Mouse (Mus musculus): ENCODE results near the gene Lgals2. TPM values are rescaled to one million over a fixed set of nuclear protein-coding genes. Genes with fewer than 3 reads are reported as not detected.
A peak's percentile ranks its signal among the peaks of the same experiment; 100 is the strongest.

The Lgals2 gene
- polyA plus RNA-seq, 1 experiment from 2014 or later = 0.53 TPM

DNA sequence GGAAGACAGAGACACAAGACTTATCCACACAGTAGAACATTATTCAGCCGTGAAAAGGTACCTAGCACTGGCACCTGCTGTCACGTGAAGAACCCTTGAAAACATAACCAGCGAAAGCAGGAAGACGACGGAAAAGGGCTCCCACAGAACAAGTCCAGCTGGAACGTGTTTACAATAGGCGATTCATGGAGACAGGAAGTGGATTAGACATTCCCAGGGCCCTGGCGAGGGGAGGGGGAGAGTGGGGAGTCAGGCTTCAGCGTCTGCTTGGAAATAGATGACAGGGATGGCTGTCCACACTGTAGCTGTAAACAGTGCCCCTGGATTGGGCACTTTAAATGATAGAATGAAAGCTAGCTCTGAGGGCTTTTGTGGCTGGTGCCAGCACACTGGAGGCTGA lies 13.1 kb upstream of the Lgals2 start:
- peak overlapping the region; percentile 90 for H3K27ac ChIP-seq (ENCODE audit: low read depth, low read length)
- no peaks in the 10 kb centered on the region for H3K9me3 ChIP-seq (ENCODE audit: control insufficient read depth, low read length)
- H3K4me3 ChIP-seq (ENCODE audit: low read length) = no peak overlapping the region
- 0 out of 2 replicates have a peak overlapping the region, but pooled peaks have one; percentile 17 for H3K4me2 ChIP-seq (replicated peaks; ENCODE audit: low read depth, low read length)
- peak; percentile 75 for ATAC-seq (ENCODE audit: low FRiP score, low TSS enrichment)
- H3K4me1 ChIP-seq (ENCODE audit: control insufficient read depth, insufficient read depth, low read length) = peaks cover 9% of the 10 kb centered on the region
- H3K36me3 ChIP-seq (ENCODE audit: control insufficient read depth, insufficient read depth, low read length) = no peaks in the 10 kb centered on the region
- no peaks in the 10 kb centered on the region for H3K27me3 ChIP-seq (ENCODE audit: control insufficient read depth, insufficient read depth, low read length)
- 11% methylated on average over 9 of the region's 9 CpGs for WGBS
- H3K9ac ChIP-seq (ENCODE audit: low read depth, low read length) = no peak overlapping the region; the same call in 1 of the 2 replicates

DNA sequence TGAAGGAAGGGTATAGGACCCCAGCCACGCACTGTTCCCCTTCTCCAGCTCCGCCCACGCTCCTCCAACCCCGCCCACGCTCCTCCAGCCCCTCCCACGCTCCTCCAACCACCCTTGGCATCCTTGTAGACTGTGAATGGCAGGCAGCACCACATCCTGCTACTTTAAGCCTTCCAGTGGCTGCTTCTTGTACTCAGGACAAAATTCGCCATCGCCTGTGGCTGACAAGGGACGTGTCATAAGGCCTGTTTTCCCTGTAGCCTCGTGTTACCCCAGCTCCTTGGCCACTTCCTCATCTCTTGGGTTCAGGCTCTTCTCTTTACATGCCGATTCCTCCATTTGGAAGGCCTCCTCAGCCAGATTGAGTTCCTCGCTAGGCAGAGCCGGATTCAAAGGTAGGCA lies 8.5 kb upstream of the Lgals2 start:
- Histone ChIP-seq H3K4me3 (ENCODE audit: low read length) (no peak overlapping the region), H3K9me3 (ENCODE audit: control insufficient read depth, low read length) (no peaks in the 10 kb centered on the region), H3K27ac (ENCODE audit: low read depth, low read length) (no peak overlapping the region), H3K4me1 (ENCODE audit: control insufficient read depth, insufficient read depth, low read length) (peaks cover 12% of the 10 kb centered on the region), H3K4me2 (replicated peaks; ENCODE audit: low read depth, low read length) (no peak overlapping the region), H3K27me3 (ENCODE audit: control insufficient read depth, insufficient read depth, low read length) (no peaks in the 10 kb centered on the region), H3K9ac (ENCODE audit: low read depth, low read length) (no peak overlapping the region), H3K36me3 (ENCODE audit: control insufficient read depth, insufficient read depth, low read length) (no peaks in the 10 kb centered on the region)
- ATAC-seq (ENCODE audit: low FRiP score, low TSS enrichment) = no peak; the same call in 1 of the 2 replicates
- 46% methylated on average over 13 of the region's 13 CpGs for WGBS

DNA sequence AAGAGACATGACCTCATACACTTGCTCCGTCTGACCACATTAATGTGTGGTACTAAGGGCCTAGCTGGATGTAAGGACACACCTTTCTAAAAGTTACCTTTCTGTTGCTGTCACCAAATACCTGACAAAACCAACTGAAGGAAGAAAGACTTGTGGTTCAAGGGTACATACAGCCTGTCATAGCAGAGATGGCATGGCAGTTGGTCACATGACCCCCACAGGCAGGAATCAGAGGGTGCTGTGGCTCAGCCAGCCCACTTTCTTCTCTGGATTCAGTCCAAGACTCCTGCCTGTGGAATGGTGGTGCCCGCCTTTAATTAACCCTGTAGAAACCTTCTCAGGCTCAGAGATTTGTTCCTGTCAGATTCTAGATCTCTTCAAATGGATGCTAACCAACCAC lies 7.8 kb upstream of the Lgals2 start:
- Histone ChIP-seq H3K4me1 (ENCODE audit: control insufficient read depth, insufficient read depth, low read length) (peaks cover 6% of the 10 kb centered on the region; the same call in 1 of the 2 replicates), H3K27ac (ENCODE audit: low read depth, low read length) (no peak overlapping the region), H3K4me3 (ENCODE audit: low read length) (no peak overlapping the region), H3K36me3 (ENCODE audit: control insufficient read depth, insufficient read depth, low read length) (no peaks in the 10 kb centered on the region), H3K27me3 (ENCODE audit: control insufficient read depth, insufficient read depth, low read length) (no peaks in the 10 kb centered on the region), H3K9me3 (ENCODE audit: control insufficient read depth, low read length) (no peaks in the 10 kb centered on the region), H3K9ac (ENCODE audit: low read depth, low read length) (no peak overlapping the region), H3K4me2 (replicated peaks; ENCODE audit: low read depth, low read length) (no peak overlapping the region)
- ATAC-seq (ENCODE audit: low FRiP score, low TSS enrichment) = no peak
- 69% methylated on average over 2 of the region's 2 CpGs for WGBS

DNA sequence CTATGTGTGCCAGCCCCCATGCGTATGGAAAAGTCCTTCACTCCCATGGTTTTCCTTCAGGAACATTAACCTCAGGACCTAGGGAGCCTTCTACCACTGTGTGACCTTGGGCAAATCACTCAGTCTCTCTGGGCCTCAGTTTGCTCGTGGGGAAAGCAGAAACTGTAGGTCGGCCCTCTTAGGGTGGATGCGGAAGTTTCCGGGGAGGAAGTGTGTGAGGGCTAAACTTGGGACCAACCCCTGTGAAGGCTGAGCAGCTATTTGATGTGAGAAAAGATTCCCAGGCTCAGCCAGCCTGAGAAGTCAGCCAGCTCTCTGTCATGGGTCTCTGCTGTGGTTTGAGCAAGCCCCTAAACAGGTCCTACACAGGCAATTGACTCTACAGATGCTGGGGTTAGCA lies 7.0 kb upstream of the Lgals2 start:
- WGBS = 90% methylated on average over 5 of the region's 5 CpGs
- no peak for ATAC-seq (ENCODE audit: low FRiP score, low TSS enrichment)

DNA sequence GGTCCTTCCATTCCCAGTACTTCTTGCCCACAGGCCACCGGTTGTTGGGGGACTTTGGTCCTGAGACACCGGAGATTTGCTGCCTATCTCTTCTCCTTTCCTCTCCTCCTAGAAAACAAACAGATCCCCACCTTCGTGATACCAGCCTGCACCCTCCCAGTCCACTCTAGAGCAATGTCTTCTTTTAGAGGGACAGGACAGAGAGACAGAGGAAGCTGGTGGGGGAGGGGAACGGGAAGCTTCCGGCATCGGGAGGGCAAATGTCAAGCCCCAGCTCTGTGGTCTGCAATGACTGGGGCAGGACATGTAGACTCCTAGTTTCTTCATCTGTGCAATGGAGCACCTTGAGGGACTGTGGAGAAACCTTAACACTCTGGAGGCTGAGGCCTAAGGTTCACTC lies 4.4 kb upstream of the Lgals2 start:
- Histone ChIP-seq H3K4me1 (ENCODE audit: control insufficient read depth, insufficient read depth, low read length) (peaks cover 5% of the 10 kb centered on the region; the same call in 1 of the 2 replicates), H3K9me3 (ENCODE audit: control insufficient read depth, low read length) (no peaks in the 10 kb centered on the region), H3K4me2 (replicated peaks; ENCODE audit: low read depth, low read length) (no peak overlapping the region), H3K4me3 (ENCODE audit: low read length) (no peak overlapping the region), H3K36me3 (ENCODE audit: control insufficient read depth, insufficient read depth, low read length) (no peaks in the 10 kb centered on the region), H3K27ac (ENCODE audit: low read depth, low read length) (no peak overlapping the region), H3K27me3 (ENCODE audit: control insufficient read depth, insufficient read depth, low read length) (no peaks in the 10 kb centered on the region), H3K9ac (ENCODE audit: low read depth, low read length) (no peak overlapping the region)
- no peak for ATAC-seq (ENCODE audit: low FRiP score, low TSS enrichment)
- WGBS = 68% methylated on average over 6 of the region's 6 CpGs

More for the DNA sequence above, 7.0 kb upstream of the Lgals2 start:
- no peaks in the 10 kb centered on the region for H3K9me3 ChIP-seq (ENCODE audit: control insufficient read depth, low read length)
- H3K4me3 ChIP-seq (ENCODE audit: low read length) = no peak overlapping the region
- no peak overlapping the region for H3K9ac ChIP-seq (ENCODE audit: low read depth, low read length)
- no peak overlapping the region for H3K4me2 ChIP-seq (replicated peaks; ENCODE audit: low read depth, low read length)
- H3K27me3 ChIP-seq (ENCODE audit: control insufficient read depth, insufficient read depth, low read length) = no peaks in the 10 kb centered on the region
- H3K4me1 ChIP-seq (ENCODE audit: control insufficient read depth, insufficient read depth, low read length) = peaks cover 5% of the 10 kb centered on the region; the same call in 1 of the 2 replicates
- no peaks in the 10 kb centered on the region for H3K36me3 ChIP-seq (ENCODE audit: control insufficient read depth, insufficient read depth, low read length)
- no peak overlapping the region for H3K27ac ChIP-seq (ENCODE audit: low read depth, low read length)

DNA sequence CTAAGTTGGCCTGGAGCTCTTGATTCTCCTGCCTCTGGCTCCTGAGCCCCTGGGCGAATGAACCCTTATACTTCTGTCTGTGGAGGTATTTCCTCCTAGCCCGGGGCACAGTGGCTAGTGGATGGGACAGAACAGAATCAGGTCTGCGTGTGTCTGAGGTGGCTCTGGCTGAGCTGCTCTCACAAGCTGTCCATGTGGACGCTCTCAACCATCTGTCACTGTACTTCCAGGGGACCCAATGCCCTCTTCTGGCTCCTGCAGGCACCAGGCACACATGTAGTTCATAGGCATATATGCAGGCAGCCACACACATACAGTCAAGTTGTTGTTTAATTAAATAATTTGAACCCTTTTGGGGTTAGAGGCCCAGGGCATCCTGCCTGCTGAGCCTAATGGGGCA lies 4.0 kb upstream of the Lgals2 start:
- H3K36me3 ChIP-seq (ENCODE audit: control insufficient read depth, insufficient read depth, low read length) = no peaks in the 10 kb centered on the region
- peaks cover 5% of the 10 kb centered on the region; the same call in 1 of the 2 replicates for H3K4me1 ChIP-seq (ENCODE audit: control insufficient read depth, insufficient read depth, low read length)
- H3K9ac ChIP-seq (ENCODE audit: low read depth, low read length) = no peak overlapping the region
- H3K27me3 ChIP-seq (ENCODE audit: control insufficient read depth, insufficient read depth, low read length) = no peaks in the 10 kb centered on the region
- no peak for ATAC-seq (ENCODE audit: low FRiP score, low TSS enrichment)
- H3K4me3 ChIP-seq (ENCODE audit: low read length) = no peak overlapping the region
- 70% methylated on average over 4 of the region's 4 CpGs for WGBS
- H3K27ac ChIP-seq (ENCODE audit: low read depth, low read length) = peak overlapping the region; percentile 12; the same call in 1 of the 2 replicates
- no peaks in the 10 kb centered on the region for H3K9me3 ChIP-seq (ENCODE audit: control insufficient read depth, low read length)
- H3K4me2 ChIP-seq (replicated peaks; ENCODE audit: low read depth, low read length) = no peak overlapping the region

DNA sequence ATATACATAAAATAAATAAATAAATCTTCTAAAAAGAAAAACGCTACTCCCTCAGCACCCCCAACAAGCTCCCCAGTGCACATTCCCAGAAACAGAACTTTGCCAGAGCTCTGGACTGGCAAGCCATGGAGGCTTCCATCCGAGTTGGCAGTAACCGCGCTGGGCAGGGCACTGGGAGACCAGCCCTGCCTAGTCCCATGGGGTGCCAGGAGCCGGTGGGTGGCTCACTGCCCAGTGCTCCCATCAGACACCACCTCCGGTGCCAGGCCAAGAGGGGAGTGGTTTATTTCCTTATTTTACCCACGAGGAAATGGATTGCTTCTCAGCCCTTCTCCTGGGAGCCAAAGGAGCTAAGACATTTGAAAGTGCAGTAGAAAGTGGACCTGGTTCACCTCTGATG lies 1.7 kb upstream of the Lgals2 start:
- no peaks in the 10 kb centered on the region for H3K9me3 ChIP-seq (ENCODE audit: control insufficient read depth, low read length)
- H3K4me2 ChIP-seq (replicated peaks; ENCODE audit: low read depth, low read length) = no peak overlapping the region
- H3K4me1 ChIP-seq (ENCODE audit: control insufficient read depth, insufficient read depth, low read length) = peaks cover 3% of the 10 kb centered on the region; the same call in 1 of the 2 replicates
- H3K9ac ChIP-seq (ENCODE audit: low read depth, low read length) = no peak overlapping the region
- H3K27me3 ChIP-seq (ENCODE audit: control insufficient read depth, insufficient read depth, low read length) = no peaks in the 10 kb centered on the region
- no peak overlapping the region for H3K27ac ChIP-seq (ENCODE audit: low read depth, low read length)
- WGBS = 84% methylated on average over 7 of the region's 7 CpGs
- no peaks in the 10 kb centered on the region for H3K36me3 ChIP-seq (ENCODE audit: control insufficient read depth, insufficient read depth, low read length)
- H3K4me3 ChIP-seq (ENCODE audit: low read length) = no peak overlapping the region
- no peak for ATAC-seq (ENCODE audit: low FRiP score, low TSS enrichment)

DNA sequence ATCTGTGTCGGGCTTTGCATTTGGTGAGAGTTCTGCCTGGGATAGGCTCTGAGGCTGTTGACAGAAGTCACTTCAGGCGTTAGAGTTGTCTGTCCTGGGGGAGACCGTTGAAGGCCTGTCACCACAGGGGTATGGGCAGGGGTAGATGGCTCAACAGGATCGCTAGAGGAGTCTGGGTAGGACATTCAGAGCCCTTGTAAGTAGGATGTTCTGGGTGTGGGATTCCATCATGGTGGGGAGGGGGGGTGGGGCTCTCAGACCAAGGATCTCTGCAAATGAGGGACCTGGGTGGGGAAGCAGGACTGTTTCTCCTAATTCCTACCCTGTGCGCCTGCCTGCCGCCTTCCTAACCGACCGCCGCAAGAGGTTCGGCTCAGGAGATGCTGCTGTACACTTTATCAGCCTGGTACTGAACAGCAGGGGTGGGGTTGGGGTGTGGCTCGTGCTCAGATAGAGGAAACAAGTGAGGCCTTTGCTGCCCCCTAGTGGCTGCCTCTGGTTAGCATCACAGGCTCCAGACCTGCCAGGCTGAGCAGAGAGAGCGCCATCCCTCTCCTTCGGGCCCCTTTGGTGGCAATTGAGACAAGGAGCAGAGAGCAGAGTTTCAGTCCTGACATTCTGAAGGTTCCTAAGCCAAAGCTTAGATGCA lies 3.7 kb downstream of the Lgals2 start:
- peak; percentile 80 for ATAC-seq (ENCODE audit: low FRiP score, low TSS enrichment)
- Histone ChIP-seq H3K27me3 (ENCODE audit: control insufficient read depth, insufficient read depth, low read length) (no peaks in the 10 kb centered on the region), H3K4me2 (replicated peaks; ENCODE audit: low read depth, low read length) (0 out of 2 replicates have a peak overlapping the region, but pooled peaks have one; percentile 12), H3K9ac (ENCODE audit: low read depth, low read length) (no peak overlapping the region), H3K4me3 (ENCODE audit: low read length) (no peak overlapping the region), H3K27ac (ENCODE audit: low read depth, low read length) (no peak overlapping the region), H3K4me1 (ENCODE audit: control insufficient read depth, insufficient read depth, low read length) (peaks cover 12% of the 10 kb centered on the region; the same call in 1 of the 2 replicates), H3K9me3 (ENCODE audit: control insufficient read depth, low read length) (no peaks in the 10 kb centered on the region), H3K36me3 (ENCODE audit: control insufficient read depth, insufficient read depth, low read length) (peaks cover 18% of the 10 kb centered on the region; the same call in 1 of the 2 replicates)
- WGBS = 16% methylated on average over 13 of the region's 13 CpGs

DNA sequence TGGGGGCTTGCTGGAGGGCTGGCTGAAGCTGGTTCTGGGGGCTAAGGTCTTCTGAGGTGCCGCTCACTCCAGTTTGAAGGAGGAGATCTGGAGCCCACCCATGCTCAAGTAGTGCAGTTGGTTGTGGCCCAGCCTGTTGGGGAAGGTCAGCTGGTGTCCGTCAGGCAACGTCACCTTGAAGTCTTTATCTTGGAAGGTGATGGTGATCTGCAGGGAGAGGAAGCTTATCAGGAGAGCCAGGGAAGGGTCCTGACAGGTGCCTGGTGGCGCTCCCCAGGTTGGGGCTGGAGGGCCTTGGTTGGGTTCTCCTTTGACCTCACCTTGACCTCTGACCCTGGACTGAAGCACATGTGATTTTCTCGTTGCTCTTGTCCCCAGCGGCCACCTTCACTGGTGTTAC lies 4.4 kb downstream of the Lgals2 start:
- no peak for ATAC-seq (ENCODE audit: low FRiP score, low TSS enrichment)
- Histone ChIP-seq H3K27me3 (ENCODE audit: control insufficient read depth, insufficient read depth, low read length) (no peaks in the 10 kb centered on the region), H3K4me3 (ENCODE audit: low read length) (no peak overlapping the region), H3K4me2 (replicated peaks; ENCODE audit: low read depth, low read length) (no peak overlapping the region), H3K9ac (ENCODE audit: low read depth, low read length) (no peak overlapping the region), H3K27ac (ENCODE audit: low read depth, low read length) (peak overlapping the region; percentile 52; the same call in 1 of the 2 replicates), H3K36me3 (ENCODE audit: control insufficient read depth, insufficient read depth, low read length) (peaks cover 18% of the 10 kb centered on the region; the same call in 1 of the 2 replicates), H3K9me3 (ENCODE audit: control insufficient read depth, low read length) (no peaks in the 10 kb centered on the region), H3K4me1 (ENCODE audit: control insufficient read depth, insufficient read depth, low read length) (peaks cover 16% of the 10 kb centered on the region; the same call in 1 of the 2 replicates)
- 69% methylated on average over 6 of the region's 6 CpGs for WGBS

Measured in kidney, embryonic 14.5 days (tissue).